Mouse (Mus musculus) lung, postnatal 36 days (tissue): ENCODE results near the gene Scnm1.
A peak's percentile ranks its signal among the peaks of the same experiment; 100 is the strongest.

Experiments
- DNase-seq: peaks from one replicate; pipeline ENCODE4 v3.0.0; 2022; ENCODE audit warnings: mixed read lengths

The Scnm1 gene

DNA sequence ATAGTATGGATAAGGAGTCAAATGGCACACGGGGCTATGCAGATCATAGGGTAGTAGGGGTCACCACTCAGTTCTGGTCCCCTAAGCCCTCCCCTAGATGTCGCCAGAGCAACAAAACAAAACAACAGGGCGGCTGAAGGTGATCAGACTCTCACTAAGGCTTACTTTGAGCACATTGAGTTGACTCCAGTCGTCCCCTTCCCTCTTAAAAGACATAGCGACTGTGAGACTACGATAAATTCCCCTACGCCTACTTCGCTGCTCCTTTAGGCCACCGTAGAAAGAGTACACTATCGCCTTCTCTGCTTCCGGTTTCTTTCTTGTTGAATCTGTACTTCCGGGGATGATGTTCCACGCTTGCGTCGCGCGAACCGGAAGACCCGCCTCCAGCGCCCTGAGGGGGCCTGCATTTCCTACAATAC, at the start of gene Scnm1, which contains the start of gene Lysmd1:
Scnm1 (minus strand) TSS at position 332 of the 422 bp plus-strand sequence.
Lysmd1 (plus strand) TSS at position 409 of the 422 bp plus-strand sequence.
- DNase-seq: peak; percentile 96

DNA sequence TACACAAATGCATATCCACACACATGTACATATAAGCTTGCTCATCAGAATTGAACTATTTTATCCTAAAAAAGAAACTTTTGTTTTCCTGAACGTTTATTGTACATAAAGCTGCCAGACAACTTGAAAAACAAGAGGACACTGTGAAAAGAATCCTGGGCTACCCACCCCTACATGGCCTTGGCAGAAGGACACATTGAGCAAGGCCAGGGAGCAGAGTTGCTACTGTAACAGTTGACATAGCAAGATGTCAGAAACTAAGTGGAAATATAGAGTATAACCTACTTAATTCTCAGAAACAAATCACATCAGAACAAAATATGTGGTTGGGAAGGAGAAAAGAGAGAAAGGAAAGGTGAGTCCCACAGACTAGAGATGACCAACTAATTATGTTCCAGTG, 48.0 kb upstream of the Scnm1 start:
- no peak for DNase-seq

DNA sequence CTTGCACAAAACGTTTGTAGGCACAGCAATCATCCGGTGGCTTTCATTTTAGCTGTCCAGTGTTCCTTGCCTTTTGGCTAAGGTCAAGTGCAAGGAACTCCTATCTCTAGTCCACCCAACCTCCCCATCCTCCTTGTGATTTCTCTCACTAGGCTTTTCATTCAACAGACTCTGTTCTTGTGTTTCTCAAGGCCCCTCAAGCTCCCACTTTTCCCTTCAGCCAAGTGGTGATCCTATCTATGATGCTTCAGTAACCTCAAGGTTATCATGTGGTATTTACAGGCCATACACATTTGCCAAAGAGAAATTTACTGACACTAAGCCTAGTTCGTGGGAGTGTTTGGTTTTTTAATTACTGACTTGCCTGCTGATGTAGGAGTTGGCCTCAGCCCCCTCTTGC, 46.1 kb upstream of the Scnm1 start:
- DNase-seq: no peak

DNA sequence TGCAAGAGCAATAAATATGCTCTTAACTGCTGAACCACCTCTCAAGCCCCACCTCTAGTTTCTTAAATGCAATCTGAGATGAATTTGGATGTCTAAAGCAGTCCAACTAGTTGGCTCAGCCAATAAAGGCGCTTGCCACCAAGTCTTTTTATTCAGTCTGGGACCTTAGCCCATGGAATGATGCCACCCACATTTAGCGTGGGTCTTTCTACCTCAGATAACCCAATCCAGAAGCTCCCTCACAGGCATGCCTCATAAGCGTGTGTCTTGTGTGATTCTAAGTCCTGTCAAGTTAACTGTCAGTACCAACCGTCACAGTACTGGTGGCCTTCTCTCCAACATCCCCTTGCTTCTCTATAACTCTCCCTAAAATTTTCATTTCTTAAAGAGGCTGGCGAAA, 45.1 kb upstream of the Scnm1 start:
- DNase-seq: no peak

DNA sequence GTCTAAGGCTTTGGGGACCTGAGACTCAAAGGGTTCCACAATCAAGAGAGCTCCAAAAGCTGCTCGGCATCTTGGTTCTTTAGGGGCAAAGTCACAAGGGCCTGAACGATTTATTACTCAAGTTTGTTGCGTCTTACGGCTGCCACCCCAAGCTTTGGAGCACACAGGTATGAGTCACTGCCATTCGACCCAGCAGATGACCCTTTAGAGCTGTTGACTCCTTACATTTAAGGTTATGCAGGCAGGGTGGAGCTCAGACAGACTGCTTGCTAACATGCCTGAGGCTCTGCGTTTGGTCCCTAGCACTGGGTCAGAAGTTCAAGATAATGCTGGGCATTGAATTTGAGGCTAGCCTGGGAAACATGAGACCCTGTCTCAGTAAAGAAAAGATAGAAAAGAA, 43.8 kb upstream of the Scnm1 start:
- DNase-seq: no peak

DNA sequence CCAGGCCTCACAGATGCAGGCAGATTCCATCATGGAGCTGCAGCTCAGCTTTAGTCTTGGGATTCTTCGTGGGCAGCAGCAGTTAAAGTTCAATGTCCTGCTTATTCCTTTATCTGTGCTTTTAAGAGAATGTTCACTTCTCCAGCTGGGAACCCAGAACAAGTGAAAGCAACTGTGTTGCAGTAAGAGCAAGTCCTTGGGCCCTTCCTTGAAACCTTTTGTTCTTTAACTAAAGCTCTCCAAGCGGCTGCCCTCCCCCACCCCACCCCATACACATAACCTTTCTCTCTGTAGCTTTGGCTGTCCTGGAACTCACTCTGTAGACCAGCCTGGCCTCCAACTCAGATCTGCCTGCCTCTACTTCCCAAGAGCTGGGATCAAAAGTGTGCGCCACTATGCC, 42.7 kb upstream of the Scnm1 start:
- DNase-seq: no peak

DNA sequence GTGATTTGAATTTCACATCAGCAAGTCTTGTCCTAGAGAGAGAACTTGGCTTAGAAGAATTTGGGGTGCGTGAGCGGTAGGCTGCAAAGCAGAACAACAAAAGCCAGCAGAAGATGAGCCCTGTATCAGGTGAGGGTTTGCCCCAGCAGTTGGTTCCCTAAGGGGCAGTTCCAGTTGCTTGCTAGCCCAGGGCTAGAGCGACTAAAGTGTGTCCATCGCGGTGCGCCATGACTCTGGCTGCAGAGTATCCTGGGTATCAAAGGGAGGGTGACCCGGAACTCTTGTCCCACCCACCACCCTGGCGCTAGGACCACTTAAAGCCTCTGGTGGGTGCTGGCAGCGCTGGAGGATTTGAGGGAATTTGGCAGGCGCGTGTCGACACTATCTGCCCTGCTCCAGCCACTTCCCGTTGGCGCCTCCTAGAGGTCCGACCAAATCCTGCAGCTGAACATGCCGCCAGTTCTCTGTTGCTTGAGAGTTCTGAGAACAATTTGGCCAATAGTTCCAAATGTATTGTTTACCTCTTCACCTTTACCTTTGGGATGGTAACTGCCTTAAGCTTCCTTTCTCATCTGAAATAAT, 40.3 kb upstream of the Scnm1 start:
- DNase-seq: peak; percentile 92

DNA sequence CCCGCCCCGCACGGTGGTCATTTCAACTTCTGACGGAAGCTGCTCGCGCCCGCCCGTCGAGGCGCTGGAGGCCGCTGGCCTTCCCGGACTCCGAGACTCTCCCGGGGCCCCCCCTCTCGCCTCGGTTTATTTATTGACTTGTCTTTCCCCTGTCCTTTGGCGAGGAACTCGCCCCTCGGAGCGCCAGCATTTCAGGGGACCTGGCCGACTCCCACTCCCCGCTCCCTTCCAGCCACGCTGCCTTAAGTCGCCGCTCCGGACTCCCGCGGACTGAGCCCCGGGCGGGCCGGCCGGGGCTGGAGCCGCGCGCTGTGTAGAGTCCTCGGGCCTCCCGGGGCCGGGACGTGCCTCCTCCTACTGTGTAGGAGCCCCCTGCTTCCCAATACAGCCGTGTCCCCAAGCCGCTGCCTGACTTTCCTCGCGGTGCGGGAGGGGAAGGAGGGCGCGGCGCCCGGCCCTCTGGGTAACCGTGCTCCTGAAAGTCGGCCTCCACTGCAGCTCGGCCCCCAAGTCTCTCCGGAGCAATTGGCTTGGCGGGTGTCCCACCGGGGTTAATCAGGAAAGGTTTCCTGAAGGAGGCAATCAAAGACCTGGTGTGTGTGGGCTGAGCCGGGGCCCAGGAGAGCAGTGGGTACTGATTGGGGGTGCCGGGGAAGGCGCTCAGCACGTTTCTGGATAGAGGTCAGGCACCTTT, 39.6 kb upstream of the Scnm1 start:
- DNase-seq: no peak

DNA sequence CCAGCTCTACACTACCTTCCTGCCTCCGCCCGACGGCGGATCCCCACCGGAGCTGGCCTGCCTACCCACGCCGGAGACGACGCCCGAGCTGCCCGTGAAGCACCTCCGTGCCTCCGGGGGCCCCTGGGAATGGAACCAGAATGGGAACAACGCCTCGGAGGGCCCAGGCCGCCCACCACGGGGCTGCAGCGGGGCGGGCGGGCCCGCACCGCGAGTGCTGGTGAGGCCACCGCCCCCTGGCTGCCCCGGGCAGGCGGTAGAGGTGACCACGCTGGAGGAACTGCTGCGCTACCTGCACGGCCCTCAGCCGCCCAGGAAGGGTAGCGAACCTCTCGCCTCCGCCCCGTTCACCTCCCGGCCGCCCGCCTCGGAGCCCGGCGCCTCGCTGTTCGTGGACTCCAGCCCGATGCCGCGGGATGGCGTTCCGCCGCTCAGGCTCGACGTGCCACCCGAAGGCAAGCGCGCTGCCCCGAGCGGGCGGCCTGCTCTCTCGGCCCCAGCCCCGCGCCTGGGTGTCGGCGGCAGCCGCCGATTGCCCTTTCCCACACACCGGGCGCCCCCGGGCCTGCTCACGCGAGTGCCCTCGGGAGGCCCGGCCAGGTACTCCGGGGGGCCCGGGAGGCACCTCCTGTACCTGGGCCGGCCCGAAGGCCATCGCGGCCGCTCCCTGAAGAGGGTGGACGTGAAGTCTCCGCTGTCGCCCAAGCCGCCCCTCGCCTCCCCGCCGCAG, 38.9 kb upstream of the Scnm1 start:
- no peak for DNase-seq

DNA sequence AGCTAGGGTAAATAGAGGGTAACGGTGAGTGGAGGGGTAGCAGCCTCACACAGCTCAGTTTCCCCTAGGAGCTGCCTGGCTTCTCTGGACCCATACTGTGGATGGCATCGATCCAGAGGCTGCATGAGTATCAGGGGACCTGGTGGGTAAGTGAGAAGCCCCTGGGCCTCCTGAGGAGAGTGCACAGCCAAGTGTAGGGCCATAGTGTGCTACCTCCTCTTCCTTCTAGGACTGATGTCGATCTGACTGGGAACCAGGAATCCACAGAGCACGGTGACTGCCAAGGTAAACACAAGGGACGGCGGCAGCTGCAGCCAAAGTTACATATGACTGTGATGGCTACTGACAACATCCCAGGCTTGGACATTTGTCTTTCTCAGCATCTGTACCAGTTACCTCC, 37.3 kb upstream of the Scnm1 start:
- no peak for DNase-seq

DNA sequence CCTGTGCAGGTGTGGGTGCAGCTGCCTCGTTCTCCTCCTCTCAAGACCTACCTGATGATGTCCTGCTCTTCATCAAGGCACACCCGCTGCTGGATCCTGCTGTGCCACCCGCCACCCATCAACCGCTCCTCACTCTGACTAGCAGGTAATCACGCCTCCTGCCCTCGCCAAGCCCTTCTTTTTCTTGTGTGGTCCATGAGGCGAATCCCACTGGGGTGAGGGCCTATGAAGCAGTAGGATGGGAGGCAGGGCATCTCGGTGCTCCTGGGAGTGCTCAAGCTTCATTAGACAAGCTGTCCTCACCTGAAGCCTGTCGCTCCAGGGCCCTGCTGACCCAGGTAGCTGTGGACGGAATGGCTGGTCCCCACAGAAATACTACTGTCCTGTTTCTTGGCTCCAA, 36.2 kb upstream of the Scnm1 start:
- no peak for DNase-seq

DNA sequence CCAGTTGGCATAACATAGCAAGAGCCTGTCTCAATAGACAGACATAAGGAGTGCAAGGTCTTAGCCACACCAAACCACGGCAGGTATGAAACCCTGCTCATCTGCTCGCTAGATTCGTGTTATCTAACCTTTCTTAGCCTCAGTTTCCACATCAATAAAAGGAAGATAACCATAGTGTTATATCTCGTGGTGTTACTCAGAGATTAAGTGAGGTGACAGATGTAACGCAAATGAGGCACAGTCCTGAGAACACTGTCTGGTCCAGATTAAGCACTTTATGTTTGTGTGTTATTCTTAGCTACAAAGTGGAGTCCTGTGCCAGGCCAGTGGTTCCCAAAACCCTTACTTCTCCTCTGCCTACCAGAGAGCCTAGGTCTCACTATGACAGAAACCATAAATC, 31.0 kb upstream of the Scnm1 start:
- DNase-seq: no peak

DNA sequence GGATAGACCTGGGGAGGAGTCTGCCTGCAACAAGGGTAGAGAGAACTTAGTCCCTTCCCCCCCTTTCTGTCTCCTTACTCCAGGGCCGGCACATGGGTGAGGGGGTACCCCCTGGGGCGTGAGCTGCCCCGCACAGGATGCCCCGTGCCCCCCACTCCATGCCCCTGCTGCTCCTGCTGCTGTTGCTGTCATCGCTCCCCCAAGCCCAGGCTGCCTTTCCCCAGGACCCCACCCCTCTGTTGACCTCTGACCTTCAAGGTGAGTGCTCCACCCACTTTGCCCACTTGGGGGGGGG, 30.4 kb upstream of the Scnm1 start:
- DNase-seq: no peak

DNA sequence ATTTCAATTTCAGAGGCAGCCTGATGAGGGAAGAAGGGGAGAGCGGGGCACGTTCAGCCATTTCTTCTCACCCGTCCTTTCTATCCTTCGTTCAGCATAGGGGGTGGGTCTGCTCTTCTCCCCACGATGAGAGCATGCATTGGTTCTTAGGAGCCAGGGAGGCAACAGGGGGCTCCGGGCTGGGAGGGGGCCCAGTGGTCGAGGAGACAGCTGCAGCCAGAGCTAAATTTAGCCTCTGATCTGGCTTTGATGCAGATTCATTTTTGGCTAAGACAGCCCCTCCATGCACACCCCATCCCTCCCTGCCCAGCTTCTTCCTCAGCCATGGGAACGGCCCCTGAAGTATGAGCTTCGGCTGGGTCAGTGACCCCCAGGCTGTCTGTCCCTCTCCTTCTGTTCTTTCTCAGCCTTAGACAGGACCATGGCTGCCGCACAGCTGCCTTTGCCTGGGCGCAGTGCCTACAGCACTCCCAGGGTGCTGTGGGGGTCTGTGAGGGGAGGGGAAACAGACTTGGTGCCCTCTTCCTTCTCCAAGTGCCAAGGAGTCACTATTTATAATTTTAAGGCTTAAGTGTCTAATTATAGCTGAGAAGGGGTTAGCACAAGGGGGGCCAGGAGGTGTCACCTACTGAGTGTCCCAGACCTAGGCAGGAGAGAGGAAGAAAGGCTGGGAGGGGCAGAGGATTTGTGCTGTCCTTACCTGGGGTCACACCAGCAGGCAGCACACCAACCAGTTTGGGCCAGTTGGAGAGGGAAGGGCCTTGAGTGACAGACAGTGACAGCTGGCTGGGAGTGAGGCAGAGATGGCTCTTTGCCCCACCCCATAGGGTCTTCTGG, 29.8 kb upstream of the Scnm1 start:
- DNase-seq: no peak

DNA sequence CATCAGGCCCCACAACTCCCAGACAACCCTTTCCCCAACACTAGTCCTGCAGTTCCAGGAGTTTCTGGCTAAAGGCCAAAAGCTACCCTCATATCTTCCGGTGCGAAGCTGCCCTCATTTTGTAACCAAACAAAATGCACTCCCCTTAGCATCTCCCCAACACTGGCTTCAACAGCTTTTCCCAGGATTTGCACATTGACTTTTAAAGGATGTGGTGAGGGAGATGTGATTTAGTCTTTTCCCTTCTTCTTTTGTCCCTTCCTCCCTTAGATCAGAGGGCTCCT, 28.5 kb upstream of the Scnm1 start:
- DNase-seq: no peak

DNA sequence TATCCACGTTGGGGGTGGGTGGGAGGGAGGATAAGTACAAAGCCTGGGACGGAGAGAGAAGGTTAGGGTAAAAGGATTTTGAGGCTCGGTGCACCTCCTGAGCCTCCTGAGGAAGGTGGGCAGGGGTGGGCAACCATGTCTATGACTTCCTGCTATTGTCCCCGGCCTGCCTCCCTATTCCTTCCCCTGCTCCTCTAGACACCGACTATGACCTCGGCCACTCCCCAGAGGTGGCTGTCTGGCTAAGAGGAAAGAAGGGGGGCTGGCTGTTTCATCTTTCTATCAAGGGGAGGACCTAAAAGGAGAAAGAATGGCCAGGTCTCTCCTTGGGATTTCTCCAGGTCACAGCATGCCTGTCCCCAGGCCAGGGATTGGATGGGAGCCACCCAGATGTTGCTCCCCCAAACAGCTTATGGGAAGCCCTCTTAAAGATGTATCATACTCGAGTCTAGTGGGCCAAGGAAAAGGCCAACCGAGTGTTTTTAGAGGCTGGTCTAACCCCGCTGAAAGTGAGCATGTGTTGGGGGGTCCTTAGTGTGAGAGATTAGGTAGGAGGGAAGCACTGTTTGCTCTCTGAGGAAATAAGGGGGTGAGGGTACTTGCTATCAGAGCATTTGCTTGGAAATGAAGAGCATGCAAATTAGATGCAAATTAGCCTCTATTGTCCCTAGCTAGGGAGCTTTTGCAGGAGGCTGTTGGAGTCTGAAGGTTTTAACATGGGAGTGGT, 28.0 kb upstream of the Scnm1 start:
- DNase-seq: no peak

DNA sequence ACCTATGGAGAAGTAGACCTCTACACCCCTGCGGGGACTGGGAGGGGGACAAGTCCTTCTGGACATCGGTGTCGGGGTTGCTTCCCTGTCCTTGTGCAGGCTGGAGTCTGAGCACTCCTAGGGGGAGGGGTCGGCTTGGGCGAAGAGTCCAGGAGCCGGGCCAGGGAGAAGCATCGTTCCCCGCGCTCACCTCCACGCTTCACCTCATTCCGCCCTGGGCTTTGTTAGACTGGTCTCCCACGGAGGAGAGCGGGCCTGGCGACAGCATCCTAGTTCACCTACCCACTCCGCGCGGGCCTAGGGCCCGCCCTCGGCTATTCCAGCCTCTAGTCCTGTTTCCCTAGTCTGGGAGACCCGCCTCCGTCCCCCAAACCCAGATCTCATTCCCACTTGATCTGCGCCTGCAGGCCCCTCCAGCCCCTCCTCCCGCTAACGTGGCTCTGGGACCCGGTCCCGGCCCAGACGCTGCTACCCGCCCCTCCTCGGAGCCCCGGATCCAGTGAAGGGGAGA, 27.3 kb upstream of the Scnm1 start:
- DNase-seq: no peak

DNA sequence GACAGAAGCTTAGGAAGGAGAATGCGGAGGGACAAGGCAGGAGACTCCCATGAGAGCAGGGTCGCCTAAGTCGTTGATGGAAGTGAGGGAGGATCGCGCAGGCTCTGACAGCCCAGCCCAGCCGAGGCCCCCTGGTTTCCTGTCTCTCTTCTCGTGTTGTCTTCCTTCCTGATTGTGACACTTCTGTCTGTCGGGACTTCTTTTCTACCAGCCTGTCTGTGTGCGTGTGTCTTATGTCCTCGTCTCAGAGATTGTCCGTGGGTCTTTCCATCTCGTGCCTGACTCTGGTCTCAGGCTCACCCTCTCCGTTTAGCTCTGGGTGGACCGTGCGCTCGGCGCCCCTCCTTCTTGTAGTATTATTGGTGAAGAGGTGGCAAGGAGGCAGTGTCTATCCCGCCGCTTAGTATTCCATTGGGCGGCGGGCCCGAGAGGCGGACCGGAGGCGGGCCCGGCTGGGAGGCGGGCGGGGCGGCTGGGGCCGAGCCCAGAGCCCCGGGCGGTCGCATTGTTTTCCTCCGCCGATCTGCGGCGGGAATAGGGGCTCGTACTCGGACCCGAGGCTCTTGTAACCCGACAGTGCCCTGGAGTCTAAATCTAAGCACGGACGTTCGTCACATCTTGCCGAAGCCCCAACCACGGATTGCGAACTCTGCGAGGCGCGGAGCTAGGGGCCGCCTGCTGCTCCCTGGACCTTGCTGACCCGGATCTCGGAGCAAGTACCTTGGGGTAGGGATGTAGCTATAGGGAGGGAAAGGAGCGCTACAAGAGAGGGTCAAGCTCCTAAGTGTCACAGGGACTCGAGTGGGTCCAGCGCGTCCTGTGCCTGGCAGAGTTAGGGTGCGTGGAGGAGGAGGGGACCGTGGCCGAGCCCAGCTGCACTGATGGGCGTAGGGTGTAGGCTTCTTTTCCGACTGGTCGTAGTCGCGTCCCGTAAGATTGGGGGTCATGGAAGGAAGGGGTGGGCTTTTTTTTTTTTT, 26.5 kb upstream of the Scnm1 start, which contains the start of gene Sema6c:
Sema6c (plus strand) TSS at position 471 of the 977 bp plus-strand sequence.
- DNase-seq: peak; percentile 94

DNA sequence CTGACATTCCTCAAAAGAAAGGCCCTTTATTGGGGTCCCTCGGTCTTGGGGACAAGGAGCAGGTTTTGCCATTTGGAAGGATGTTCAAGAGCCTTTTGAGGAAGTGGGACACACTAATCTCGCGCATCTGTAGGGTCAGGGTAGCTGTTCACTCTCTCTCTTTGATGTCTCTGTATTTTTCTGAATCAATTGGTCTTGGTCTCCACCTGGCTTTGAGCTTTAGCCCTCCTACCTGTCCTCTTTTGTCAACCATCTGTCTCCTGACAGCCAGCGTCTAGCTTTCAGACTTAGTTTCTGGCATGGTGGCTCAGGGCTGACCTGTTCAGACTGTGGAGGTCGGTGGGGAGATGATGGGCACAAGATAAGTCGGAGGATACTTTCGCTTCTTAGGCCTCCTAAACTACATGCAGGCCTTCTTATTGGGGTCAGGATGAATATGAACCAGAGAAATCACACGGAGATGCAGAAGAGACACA, 25.7 kb upstream of the Scnm1 start:
- DNase-seq: no peak

DNA sequence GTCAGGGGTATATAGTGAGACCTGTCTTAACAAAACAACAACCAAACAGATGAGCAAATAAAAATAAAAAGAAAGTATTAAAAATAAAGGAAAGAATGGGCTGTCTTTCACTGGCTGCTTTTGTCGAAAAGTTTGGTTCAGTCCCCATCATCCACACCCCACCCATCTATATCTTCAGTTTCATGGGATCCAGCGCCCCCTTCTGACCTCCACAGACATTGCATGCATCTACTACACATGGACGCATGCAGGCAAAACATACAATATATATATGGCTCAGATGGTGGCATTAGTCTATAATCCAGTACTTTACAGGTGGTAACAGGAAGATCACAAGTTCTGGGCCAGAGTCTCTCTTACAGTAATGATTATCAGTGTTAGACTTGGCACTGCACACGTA, 20.1 kb upstream of the Scnm1 start:
- DNase-seq: peak; percentile 74

DNA sequence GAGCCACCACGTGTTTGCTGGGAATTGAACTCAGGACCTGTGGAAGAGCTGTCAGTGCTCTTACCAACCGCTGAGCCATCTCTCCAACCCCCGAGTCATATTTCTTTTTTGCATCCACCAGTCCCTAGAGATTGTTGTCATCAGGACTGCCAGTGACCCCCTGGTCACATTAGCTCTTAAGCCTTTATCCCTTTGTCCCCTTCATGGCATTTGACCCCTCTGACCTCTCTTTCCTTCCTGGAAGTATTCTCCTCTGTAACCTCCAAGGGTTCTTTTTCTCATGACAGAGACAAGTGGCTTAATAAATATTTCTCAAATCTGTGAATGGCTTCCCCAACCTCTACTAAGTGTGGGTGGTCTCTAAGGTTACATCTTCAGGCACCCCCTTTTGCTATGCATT, 14.1 kb upstream of the Scnm1 start:
- no peak for DNase-seq
